In genomic region chr7:98360621-98360990, GRCm38 (mm10) we compare ENCODE assay signal across 8 mouse cellular contexts. TPM values are rescaled to one million over a fixed set of nuclear protein-coding genes. Genes with fewer than 3 reads are reported as not detected.
DNase-seq lines count a peak whose midpoint lies in the region; ATAC-seq and TF ChIP-seq lines count a peak whose summit lies in the region.

No protein-coding gene starts in this region.

- WGBS in liver, adult 2 months, result under 1% methylated on average over 20 of the region's 20 CpGs
- WGBS in embryonic facial prominence, embryonic 13.5 days, result under 1% methylated on average over 20 of the region's 20 CpGs
- under 1% methylated on average over 20 of the region's 20 CpGs for WGBS in intestine, embryonic 16.5 days

- peaks cover 6% of the 10 kb centered on the region; the same call in 1 of the 2 replicates for H3K36me3 ChIP-seq in liver, adult 2 months (ENCODE audit: control insufficient read depth, insufficient read depth, low read length)
- no peaks in the 10 kb centered on the region for H3K36me3 ChIP-seq in embryonic facial prominence, embryonic 13.5 days
- no peaks in the 10 kb centered on the region for H3K36me3 ChIP-seq in intestine, embryonic 16.5 days (ENCODE audit: control insufficient read depth, insufficient read depth, low read length)
- no peaks in the 10 kb centered on the region for H3K36me3 ChIP-seq in myocyte (ENCODE audit: control insufficient read depth, insufficient read depth)

- peak overlapping the region; percentile 50 for H3ac ChIP-seq in myocyte (ENCODE audit: control insufficient read depth, insufficient read length)

- H3K9me3 ChIP-seq in embryonic facial prominence, embryonic 13.5 days, result no peaks in the 10 kb centered on the region
- peaks cover 3% of the 10 kb centered on the region; the same call in 1 of the 2 replicates for H3K9me3 ChIP-seq in intestine, embryonic 16.5 days (ENCODE audit: control insufficient read depth, low read length)

- H3K27ac ChIP-seq in liver, adult 2 months (replicated peaks; ENCODE audit: insufficient read depth, low read depth, low read length), result peak overlapping the region; percentile 95
- peak overlapping the region; percentile 92 for H3K27ac ChIP-seq in embryonic facial prominence, embryonic 13.5 days
- peak overlapping the region; percentile 89 for H3K27ac ChIP-seq in intestine, embryonic 16.5 days (ENCODE audit: low read length)

- no peak for TF ChIP-seq POLR2A in liver, adult 2 months (IDR thresholded peaks at IDR 0.05; ENCODE audit: extremely low read depth, insufficient read depth, low read length)
- no peak for TF ChIP-seq POLR2A in myocyte (IDR thresholded peaks at IDR 0.05; ENCODE audit: insufficient read length, low read depth)

- no peaks in the 10 kb centered on the region for H3K27me3 ChIP-seq in liver, adult 2 months (ENCODE audit: control insufficient read depth, insufficient read depth, low read length)
- no peaks in the 10 kb centered on the region for H3K27me3 ChIP-seq in embryonic facial prominence, embryonic 13.5 days
- H3K27me3 ChIP-seq in intestine, embryonic 16.5 days (replicated peaks; ENCODE audit: control insufficient read depth, insufficient read depth, low read length), result no peaks in the 10 kb centered on the region
- H3K27me3 ChIP-seq in myocyte (ENCODE audit: control insufficient read depth, insufficient read depth, insufficient read length), result no peaks in the 10 kb centered on the region

- peak overlapping the region; percentile 89 for H3K4me2 ChIP-seq in embryonic facial prominence, embryonic 13.5 days
- peak overlapping the region; percentile 95 for H3K4me2 ChIP-seq in intestine, embryonic 16.5 days (ENCODE audit: low read depth, low read length)
- peak overlapping the region; percentile 93 for H3K4me2 ChIP-seq in myocyte (ENCODE audit: low read depth)

- no peak for TF ChIP-seq CTCF in liver, adult 2 months (IDR thresholded peaks at IDR 0.05; ENCODE audit: low read depth, low read length)

- H3K9ac ChIP-seq in liver, adult 2 months (ENCODE audit: low read depth, low read length), result peak overlapping the region; percentile 89
- H3K9ac ChIP-seq in embryonic facial prominence, embryonic 13.5 days, result peak overlapping the region; percentile 89
- H3K9ac ChIP-seq in intestine, embryonic 16.5 days (ENCODE audit: low read depth, low read length), result peak overlapping the region; percentile 73

- H3K4me3 ChIP-seq in liver, adult 2 months (ENCODE audit: insufficient read depth, low read depth, low read length), result peak overlapping the region; percentile 95
- peak overlapping the region; percentile 85 for H3K4me3 ChIP-seq in embryonic facial prominence, embryonic 13.5 days
- H3K4me3 ChIP-seq in intestine, embryonic 16.5 days (ENCODE audit: low read length), result peak overlapping the region; percentile 78
- peak overlapping the region; percentile 82 for H3K4me3 ChIP-seq in myocyte

- ATAC-seq in embryonic facial prominence, embryonic 13.5 days (ENCODE audit: insufficient number of reproducible peaks, insufficient read depth, low FRiP score, low TSS enrichment, low read depth), result 0 out of 2 replicates have a peak, but pooled peaks have one; percentile 1
- peak; percentile 27 for ATAC-seq in intestine, embryonic 16.5 days

- intact Hi-C loops in left cerebral cortex, postnatal 10 days (cut with DNase I), result no loop called here

- DNase-seq in liver, adult 2 months (ENCODE audit: extremely low read depth, low read depth, low spot score), result no peak
- no peak for DNase-seq in liver
- no peak for DNase-seq in urinary bladder, adult 18-20 months (ENCODE audit: low spot score in 2 of 2)
- no peak for DNase-seq in left cerebral cortex, postnatal 10 days (ENCODE audit: extremely low spot score in 1 of 2, low spot score in 2 of 2)
- DNase-seq in embryo, embryonic 11 days, result no peak

- H3K79me2 ChIP-seq in liver, adult 2 months (ENCODE audit: control insufficient read depth, insufficient read depth, low read length), result peaks cover 4% of the 10 kb centered on the region; the same call in 1 of the 2 replicates
- H3K79me2 ChIP-seq in myocyte (ENCODE audit: control insufficient read depth, insufficient read depth), result peaks cover 22% of the 10 kb centered on the region

- H3K4me1 ChIP-seq in liver, adult 2 months (ENCODE audit: control insufficient read depth, insufficient read depth, low read length), result peaks cover 27% of the 10 kb centered on the region
- H3K4me1 ChIP-seq in embryonic facial prominence, embryonic 13.5 days, result peaks cover 49% of the 10 kb centered on the region
- H3K4me1 ChIP-seq in intestine, embryonic 16.5 days (ENCODE audit: control insufficient read depth, insufficient read depth, low read length), result peaks cover 25% of the 10 kb centered on the region

TF ChIP-seq in myocyte, 11 proteins besides CTCF, POLR2A, EP300 and RAD21:
- TF ChIP-seq POLR2AphosphoS2 (IDR thresholded peaks at IDR 0.05; ENCODE audit: insufficient read length, low read depth) (no peak), MYOD1 (IDR thresholded peaks at IDR 0.05; ENCODE audit: control insufficient read depth in 1 of 3, insufficient read length in 2 of 3, low read depth in 2 of 3) (no peak), TCF12 (IDR thresholded peaks at IDR 0.05; ENCODE audit: insufficient read depth, poor library complexity, severe bottlenecking) (no peak), REST (IDR thresholded peaks at IDR 0.05; ENCODE audit: insufficient read depth, insufficient read length) (no peak), E2F4 (IDR thresholded peaks at IDR 0.05; ENCODE audit: insufficient read depth) (no peak), MYOG (IDR thresholded peaks at IDR 0.05; ENCODE audit: control insufficient read depth in 1 of 3, insufficient read depth in 1 of 3, insufficient read length in 2 of 3, low read depth in 2 of 3) (no peak), USF1 (IDR thresholded peaks at IDR 0.05; ENCODE audit: low read depth) (no peak)
TF ChIP-seq in myocyte: peak in this region for 0.

RNA-seq across cellular contexts. Expression of gene Tsku, which starts 0.5 kb away (rescaled TPM):
- total RNA-seq in liver, adult 2 months (2014; rRNA removed), result 10.1 and 15.4 TPM in 2 replicates
- 57.1 and 103 TPM in 2 replicates for polyA plus RNA-seq in liver, adult 2 months (2012; rRNA removed)
- polyA plus RNA-seq in embryonic facial prominence, embryonic 13.5 days (2015; fragmentation: Nextera tagmentation; extraction: Ambion mirVana), result 17.2 and 19.2 TPM in 2 replicates
- 6.2 and 7.5 TPM in 2 replicates for polyA plus RNA-seq in intestine, embryonic 16.5 days (2015; fragmentation: Nextera tagmentation; extraction: Ambion mirVana)
- 8.4 TPM for polyA plus RNA-seq in myocyte (2012; fragmentation: generic; extraction: Trizol)
- 1 to 10 TPM; 4.2 to 5.5 TPM for total RNA-seq in left cerebral cortex, postnatal 10 days (2021)

RNA-seq across cellular contexts. Expression of gene Acer3, which starts 39.6 kb away (rescaled TPM):
- 16.8 and 19.7 TPM in 2 replicates for total RNA-seq in liver, adult 2 months (2014; rRNA removed)
- polyA plus RNA-seq in liver, adult 2 months (2012; rRNA removed), result 7.4 and 12.2 TPM in 2 replicates
- polyA plus RNA-seq in embryonic facial prominence, embryonic 13.5 days (2015; fragmentation: Nextera tagmentation; extraction: Ambion mirVana), result 31.8 and 32.9 TPM in 2 replicates
- polyA plus RNA-seq in intestine, embryonic 16.5 days (2015; fragmentation: Nextera tagmentation; extraction: Ambion mirVana), result 17.1 and 20.5 TPM in 2 replicates
- 9.1 TPM for polyA plus RNA-seq in myocyte (2012; fragmentation: generic; extraction: Trizol)
- total RNA-seq in left cerebral cortex, postnatal 10 days (2021), result 10 to 100 TPM; 14.5 to 16.1 TPM
